Mouse (Mus musculus): ENCODE data around the gene Ltn1. TPM values are rescaled to one million over a fixed set of nuclear protein-coding genes. Genes with fewer than 3 reads are reported as not detected.

Ltn1 gene
- polyA plus RNA-seq, 1 experiment from 2014 or later, result 28.9 TPM

GRCm38 (mm10) chr16:87334756-87335155, 97.7 kb downstream of the Ltn1 start:
- Histone ChIP-seq H3K27me3 (no peaks in the 10 kb centered on the region), H3K27ac (no peak overlapping the region), H3K9ac (no peak overlapping the region), H3K4me1 (no peaks in the 10 kb centered on the region), H3K4me2 (no peak overlapping the region), H3K36me3 (no peaks in the 10 kb centered on the region), H3K4me3 (no peak overlapping the region), H3K9me3 (no peaks in the 10 kb centered on the region)
- ATAC-seq (ENCODE audit: insufficient number of reproducible peaks, insufficient read depth, low FRiP score, low TSS enrichment, low read depth), result no peak
- 89% methylated on average over 3 of the region's 3 CpGs for WGBS

DNA sequence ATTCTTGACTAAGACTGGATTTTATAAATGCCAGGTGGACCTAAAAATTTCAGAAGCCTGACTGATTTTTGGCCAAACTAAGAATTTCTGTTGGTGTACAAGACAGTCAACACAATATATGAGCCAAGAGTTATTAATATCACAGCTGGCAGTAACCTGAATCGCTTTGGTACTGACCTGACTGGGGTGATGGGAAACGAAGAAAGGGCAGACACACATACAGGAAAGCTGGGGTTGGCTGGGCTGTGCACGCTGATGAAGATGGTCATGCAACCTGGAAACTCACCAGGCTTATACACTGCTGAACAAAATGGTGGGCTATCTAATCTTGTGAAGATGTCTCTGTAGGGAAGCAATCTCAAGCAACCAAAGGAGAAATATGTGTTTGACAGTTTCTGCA, 102.4 kb downstream of the Ltn1 start:
- 92% methylated on average over 3 of the region's 3 CpGs for WGBS
- Histone ChIP-seq H3K36me3 (no peaks in the 10 kb centered on the region), H3K9me3 (no peaks in the 10 kb centered on the region), H3K4me3 (no peak overlapping the region), H3K4me1 (no peaks in the 10 kb centered on the region), H3K27me3 (no peaks in the 10 kb centered on the region), H3K27ac (no peak overlapping the region), H3K4me2 (no peak overlapping the region), H3K9ac (no peak overlapping the region)
- ATAC-seq (ENCODE audit: insufficient number of reproducible peaks, insufficient read depth, low FRiP score, low TSS enrichment, low read depth), result no peak

Other genes with a start within 250 kb of the Ltn1 start
- gene N6amt1, start 78.4 kb downstream of the Ltn1 start, polyA plus RNA-seq (2015; fragmentation: Nextera tagmentation; extraction: Ambion mirVana), result 27.1 and 30.2 TPM in 2 replicates
- gene Rwdd2b, start 8.0 kb upstream of the Ltn1 start, polyA plus RNA-seq (2015; fragmentation: Nextera tagmentation; extraction: Ambion mirVana), result 10.5 and 13.6 TPM in 2 replicates
- gene Usp16, start 22.1 kb upstream of the Ltn1 start, polyA plus RNA-seq (2015; fragmentation: Nextera tagmentation; extraction: Ambion mirVana), result 55.4 and 57.1 TPM in 2 replicates
- gene Cct8, start 63.3 kb upstream of the Ltn1 start, polyA plus RNA-seq (2015; fragmentation: Nextera tagmentation; extraction: Ambion mirVana), result 439 and 470 TPM in 2 replicates
- gene Map3k7cl, start 120.7 kb upstream of the Ltn1 start, polyA plus RNA-seq (2015; fragmentation: Nextera tagmentation; extraction: Ambion mirVana), result 0.15 TPM in 1 of 2 replicates, not detected in the other